Mouse (Mus musculus) lung, adult 18-20 months (tissue): ENCODE results near the gene Myf6.
A peak's percentile ranks its signal among the peaks of the same experiment; 100 is the strongest.

Experiments used
- DNase-seq, 2 experiments: peaks; one replicate each; pipeline ENCODE4 v3.0.0; 2022; ENCODE audit warnings: mixed read lengths in 2 of 2

The Myf6 gene

GRCm38 (mm10) chr10:107494568-107494967 lies at the start of gene Myf6:
TSS of gene Myf6 (minus strand) at chr10:107494737.
- DNase-seq, result no peak

- DNase-seq, result no peak
These were observed 48.5 kb upstream of the Myf6 start for GRCm38 (mm10) chr10:107543026-107543425.

GRCm38 (mm10) chr10:107528758-107529157 lies 34.2 kb upstream of the Myf6 start:
- no peak for DNase-seq

DNA sequence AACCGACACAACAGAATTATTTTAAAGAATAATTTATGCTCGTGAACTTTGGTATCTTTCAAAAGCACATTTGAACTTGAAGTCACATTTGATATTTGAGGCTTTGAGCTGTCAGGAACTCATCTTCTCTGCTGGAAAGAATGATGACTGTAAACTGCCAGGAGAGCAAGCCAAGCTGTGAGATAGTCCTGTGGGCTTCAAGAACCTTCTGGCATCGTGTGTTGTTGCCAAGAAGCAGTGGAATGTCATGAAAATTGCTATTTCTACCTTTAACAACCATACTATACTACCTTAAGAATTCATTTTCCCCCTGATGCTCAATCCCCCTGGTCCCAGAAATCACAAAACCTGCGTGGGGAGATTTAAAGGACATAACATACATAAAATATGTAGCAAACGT lies 24.7 kb upstream of the Myf6 start:
- DNase-seq, result no peak

DNA sequence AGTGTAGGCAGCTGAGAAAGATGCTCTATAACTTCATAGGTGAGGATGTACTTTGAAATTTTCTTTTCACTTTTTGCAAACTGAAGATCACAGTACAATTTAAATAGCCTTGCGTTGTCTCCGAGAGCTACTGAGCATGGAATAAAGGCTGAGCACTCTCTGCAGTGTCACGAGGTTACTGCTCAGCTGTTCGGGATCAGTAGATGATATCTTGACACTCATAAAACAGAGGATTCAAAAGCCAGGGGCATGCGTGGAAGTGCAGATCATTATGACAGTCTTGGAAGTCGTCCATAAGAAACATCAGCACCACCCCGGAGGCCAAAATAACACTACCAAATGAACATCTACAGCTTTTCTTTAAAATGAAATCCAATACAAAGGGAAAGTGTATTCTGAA lies 22.1 kb upstream of the Myf6 start:
- no peak for DNase-seq

GRCm38 (mm10) chr10:107514735-107515134 lies 20.2 kb upstream of the Myf6 start:
- DNase-seq, result no peak

- DNase-seq, result no peak
These were observed 11.9 kb upstream of the Myf6 start for GRCm38 (mm10) chr10:107506397-107506796.

GRCm38 (mm10) chr10:107503430-107503829 lies 8.9 kb upstream of the Myf6 start:
- no peak for DNase-seq

- no peak for DNase-seq
These were observed 7.7 kb upstream of the Myf6 start for GRCm38 (mm10) chr10:107502193-107502592.

DNA sequence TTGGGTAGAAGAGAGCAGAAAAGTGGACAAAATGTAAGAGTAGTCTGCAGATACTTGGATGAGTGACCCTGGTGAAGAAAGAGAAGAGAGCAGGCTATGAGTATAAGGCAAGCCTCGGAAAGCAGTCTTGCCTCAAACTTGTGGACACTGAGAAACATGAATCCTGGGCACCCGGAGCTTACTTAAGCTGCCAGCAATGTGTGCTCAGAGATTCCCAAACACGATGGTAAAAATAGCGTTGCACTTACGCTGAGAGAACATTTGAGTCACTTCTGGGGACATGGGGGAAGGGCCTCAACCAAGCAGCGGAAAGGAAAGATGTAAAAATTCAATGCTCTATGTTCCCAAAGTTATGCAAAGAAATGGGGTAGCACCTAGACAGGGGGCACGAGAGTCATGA lies 5.1 kb upstream of the Myf6 start:
- no peak for DNase-seq

DNA sequence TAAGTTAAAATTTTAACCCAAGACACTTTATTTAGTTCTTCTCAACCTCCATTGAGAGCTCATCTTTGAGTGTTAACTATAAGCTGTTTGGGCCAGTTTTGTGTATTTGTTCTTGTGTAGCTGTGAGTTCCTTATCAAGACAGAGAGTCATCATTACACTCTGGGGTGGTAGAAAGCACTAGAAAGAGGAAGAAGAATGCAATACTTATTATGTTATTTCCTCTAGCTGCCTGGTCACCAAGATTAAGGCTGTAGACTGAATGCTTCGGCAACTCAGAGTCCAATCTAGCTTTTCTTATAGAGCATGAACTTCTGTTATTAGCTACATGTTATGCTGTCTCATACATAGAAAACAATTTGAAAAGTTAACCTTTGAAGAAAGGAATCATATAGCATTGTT lies 1.9 kb upstream of the Myf6 start:
- DNase-seq, result no peak

- DNase-seq, result no peak
These were observed 710 bp downstream of the Myf6 start for GRCm38 (mm10) chr10:107493580-107494474.

DNA sequence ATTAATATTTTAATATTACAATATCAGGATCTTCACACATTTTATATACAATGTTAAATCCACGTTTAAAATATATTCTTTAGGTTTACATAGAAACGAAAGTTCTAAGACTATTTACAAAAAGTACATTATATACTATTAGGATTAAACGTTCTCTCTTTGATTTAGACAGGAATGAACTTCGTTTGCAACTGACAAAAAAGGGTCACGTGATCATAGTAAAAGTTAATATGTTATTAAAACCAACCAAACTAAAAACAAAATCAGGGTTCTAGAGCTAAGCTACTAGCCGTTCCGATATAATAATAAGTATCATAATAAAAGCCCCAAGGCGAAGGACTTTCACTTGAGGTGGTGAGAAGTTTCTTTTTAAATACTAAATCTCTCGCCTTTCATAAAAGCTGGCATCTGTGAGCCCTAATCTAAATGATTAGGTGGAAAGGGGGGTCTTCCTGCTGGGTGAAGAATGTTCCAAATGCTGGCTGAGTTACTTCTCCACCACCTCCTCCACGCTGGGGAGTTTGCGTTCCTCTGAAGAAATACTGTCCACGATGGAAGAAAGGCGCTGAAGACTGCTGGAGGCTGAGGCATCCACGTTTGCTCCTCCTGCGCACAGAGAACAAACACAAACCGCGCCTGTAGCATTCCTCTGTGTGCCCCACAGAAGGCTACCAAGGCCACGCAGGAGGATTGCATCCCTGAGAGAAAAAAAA lies 1.5 kb downstream of the Myf6 start:
- no peak for DNase-seq

DNA sequence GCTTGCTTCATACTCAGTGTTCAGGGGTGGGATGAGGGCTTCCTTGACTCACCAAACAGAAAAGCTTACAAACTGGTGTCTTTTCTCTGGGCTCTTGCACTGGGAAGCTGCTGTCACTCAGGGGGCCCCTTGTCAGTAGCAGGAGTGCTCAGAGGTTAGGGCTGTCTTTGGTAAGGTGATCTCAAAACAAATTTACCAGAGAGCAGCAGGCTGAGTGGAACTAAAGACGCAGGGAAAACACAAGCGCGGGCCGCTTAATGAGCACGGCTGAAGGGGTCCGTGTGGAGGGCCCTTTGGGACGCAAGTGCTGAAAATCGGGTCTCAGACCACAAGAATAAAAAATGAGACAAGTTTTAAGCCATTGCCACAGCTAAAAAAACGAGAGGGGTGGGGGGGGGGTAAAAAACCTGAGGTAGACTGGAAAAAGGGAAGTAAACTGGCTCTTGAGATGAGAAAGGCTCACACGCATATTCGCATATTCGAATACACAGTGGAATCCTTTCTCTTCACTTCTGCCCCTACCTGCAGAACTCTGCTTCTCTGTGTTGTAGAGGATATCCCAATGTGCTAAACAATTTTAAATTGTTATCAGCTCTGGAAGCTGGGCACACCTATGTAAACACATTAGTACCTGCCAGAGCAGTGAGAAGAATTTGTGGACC lies 5.8 kb downstream of the Myf6 start:
- no peak for DNase-seq

DNA sequence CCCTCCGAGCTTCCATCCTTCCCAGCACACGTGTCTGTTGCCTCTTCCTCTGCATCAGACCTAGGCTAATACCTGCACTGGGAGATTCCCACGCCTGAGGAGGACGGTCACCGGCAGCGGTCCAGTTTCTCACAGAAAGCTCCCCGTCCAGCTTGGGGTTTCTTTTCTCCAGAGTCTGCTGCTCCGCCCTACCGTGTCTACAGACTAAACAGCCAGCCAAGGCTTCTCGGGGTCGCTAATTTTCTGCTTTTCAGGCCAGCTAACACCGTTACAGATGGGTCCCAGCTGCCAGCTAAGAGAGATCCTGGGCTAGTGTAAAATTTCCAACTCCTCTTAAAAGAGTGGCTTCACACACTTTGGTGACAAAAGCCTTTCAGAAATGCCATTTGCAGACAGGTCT lies 7.8 kb downstream of the Myf6 start:
- DNase-seq, result no peak

- DNase-seq, result no peak
These were observed 8.7 kb downstream of the Myf6 start, which contains the start of gene Myf5 for GRCm38 (mm10) chr10:107485870-107486269. TSS of gene Myf5 (minus strand) at chr10:107486134.

DNA sequence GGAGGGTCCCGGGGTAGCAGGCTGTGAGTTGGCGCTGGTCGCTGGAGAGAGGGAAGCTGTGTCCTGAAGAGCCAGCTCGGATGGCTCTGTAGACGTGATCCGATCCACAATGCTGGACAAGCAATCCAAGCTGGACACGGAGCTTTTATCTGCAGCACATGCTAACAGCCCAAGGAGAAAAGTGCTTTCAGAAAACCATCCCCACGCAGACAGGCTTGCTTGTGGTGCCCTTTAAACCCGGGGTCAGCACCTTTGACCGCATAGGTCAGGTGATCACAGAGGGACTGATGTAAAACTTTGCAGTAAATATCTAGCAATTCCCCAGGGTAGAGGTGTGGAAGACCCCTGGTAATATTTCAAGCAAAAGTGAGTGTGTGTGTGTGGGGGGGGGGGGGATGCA lies 10.5 kb downstream of the Myf6 start:
- no peak for DNase-seq

GRCm38 (mm10) chr10:107473497-107473896 lies 21.0 kb downstream of the Myf6 start:
- DNase-seq, result no peak

GRCm38 (mm10) chr10:107471712-107472111 lies 22.8 kb downstream of the Myf6 start:
- no peak for DNase-seq

- peak; percentile 7 to 47 for DNase-seq
These were observed 26.7 kb downstream of the Myf6 start for GRCm38 (mm10) chr10:107467819-107468218.

DNA sequence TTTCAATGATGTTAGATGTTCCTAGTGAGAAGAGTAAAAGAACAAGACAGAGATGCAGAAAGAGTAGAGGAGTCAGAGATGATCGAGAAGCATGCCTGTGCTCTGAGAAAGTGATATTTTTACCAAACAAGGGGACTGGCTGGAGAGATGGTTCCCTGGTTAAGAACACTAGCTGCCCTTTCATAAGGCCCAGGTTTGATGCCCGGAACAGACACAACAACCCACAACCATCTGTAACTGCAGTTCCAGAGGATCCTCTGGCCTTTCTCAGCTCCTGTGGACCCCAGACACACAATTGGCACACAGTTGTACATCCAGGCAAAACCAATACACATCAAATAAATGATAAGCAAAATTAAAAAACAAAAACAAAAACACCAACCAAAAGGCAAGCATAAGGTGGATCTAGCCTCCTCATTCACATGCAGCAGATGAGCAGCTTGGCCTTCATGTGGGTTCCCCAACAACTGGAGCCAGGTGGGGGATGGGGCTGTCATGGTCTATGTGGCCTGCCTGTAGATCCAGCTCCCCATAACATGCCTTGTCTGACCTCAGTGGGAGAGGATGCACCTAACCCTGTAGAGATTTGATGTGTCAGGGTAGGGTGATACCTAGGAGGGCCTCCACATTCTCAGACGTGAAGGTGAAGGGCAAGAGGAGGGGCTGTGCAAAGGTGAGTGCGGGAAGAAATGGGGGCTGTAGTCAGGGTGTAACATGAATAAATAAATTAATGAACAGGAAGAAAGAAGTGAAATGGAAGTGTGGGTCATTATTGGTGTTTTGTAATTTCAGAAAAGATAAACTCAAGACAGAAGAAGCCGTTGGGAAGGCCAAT lies 44.8 kb downstream of the Myf6 start:
- no peak for DNase-seq
